Mouse (Mus musculus) liver, adult 2 months (tissue): ENCODE measurements around the gene Atp10b.

Experiments
- CTCF ChIP-seq: fragments of 200-500 bp; IDR thresholded peaks from 2 replicates; pipeline ENCODE4 v1.5.1; 2011; ENCODE audit warnings: low read depth, low read length, control low read depth
- POLR2A ChIP-seq: fragments of 200-500 bp; IDR thresholded peaks from 2 replicates; pipeline ENCODE4 v1.6.1; 2011; ENCODE audit warnings: low read length, control low read depth; ENCODE audit not compliant: insufficient read depth; ENCODE audit errors: extremely low read depth

DNA sequence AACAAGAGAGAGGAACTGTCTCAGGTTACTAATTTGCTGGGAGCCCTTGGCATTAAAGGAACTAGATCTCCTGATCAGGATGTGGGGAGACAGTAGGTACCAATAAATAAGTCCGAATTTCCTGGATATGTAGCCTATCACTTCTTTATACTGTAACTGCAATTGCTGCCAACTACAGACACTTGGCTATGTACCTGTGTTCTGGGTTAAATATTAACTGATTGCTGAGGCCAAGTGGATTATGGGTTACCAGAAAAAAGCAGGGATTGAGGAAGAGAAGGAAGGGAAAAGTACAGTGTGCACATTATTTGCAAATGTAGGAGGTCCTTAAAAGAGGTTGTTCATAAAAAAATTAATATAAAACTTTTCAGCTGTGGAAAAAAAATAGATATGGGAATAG is 1.3 kb upstream of the Atp10b start:
- no peak for TF ChIP-seq CTCF
- no peak for TF ChIP-seq POLR2A
